Mouse (Mus musculus) colon, adult 2 months (tissue): Measurements from ENCODE around the gene Skint1. TPM values are rescaled to one million over a fixed set of nuclear protein-coding genes. Genes with fewer than 3 reads are reported as not detected.

Experiments
- polyA plus RNA-seq: library from polyadenylated mRNA; depleted of rRNA; stranded (reverse); fragments of >200 nt; gene quantifications from 2 replicates; pipeline ENCODE4 v1.2.3, GENCODE M21; 2012; rRNA removed

Gene Skint1
- polyA plus RNA-seq, result not detected in 2 replicates

GRCm38 (mm10) chr4:112005969-112006368, at the start of gene Skint1:
Gene Skint1 (plus strand): TSS chr4:112006269.

GRCm38 (mm10) chr4:111972623-111973022, 33.4 kb upstream of the Skint1 start, which contains the start of gene Skint7:
Gene Skint7 (plus strand): TSS chr4:111972923.

GRCm38 (mm10) chr4:112071716-112072115, 65.6 kb downstream of the Skint1 start, which contains the start of gene Skint4:
Gene Skint4 (plus strand): TSS chr4:112072016.

Other genes with a start within 250 kb of the Skint1 start
- 8.7 and 14.3 TPM in 2 replicates for gene Slc5a9, start 103.4 kb upstream of the Skint1 start, polyA plus RNA-seq
- gene Skint8, start 86.9 kb upstream of the Skint1 start, polyA plus RNA-seq, result not detected in 2 replicates
- not detected in 2 replicates for gene Skint7, start 33.3 kb upstream of the Skint1 start, polyA plus RNA-seq
- not detected in 2 replicates for gene Skint4, start 65.7 kb downstream of the Skint1 start, polyA plus RNA-seq
- not detected in 2 replicates for gene Skint3, start 226.0 kb downstream of the Skint1 start, polyA plus RNA-seq